In the genomic region with DNA sequence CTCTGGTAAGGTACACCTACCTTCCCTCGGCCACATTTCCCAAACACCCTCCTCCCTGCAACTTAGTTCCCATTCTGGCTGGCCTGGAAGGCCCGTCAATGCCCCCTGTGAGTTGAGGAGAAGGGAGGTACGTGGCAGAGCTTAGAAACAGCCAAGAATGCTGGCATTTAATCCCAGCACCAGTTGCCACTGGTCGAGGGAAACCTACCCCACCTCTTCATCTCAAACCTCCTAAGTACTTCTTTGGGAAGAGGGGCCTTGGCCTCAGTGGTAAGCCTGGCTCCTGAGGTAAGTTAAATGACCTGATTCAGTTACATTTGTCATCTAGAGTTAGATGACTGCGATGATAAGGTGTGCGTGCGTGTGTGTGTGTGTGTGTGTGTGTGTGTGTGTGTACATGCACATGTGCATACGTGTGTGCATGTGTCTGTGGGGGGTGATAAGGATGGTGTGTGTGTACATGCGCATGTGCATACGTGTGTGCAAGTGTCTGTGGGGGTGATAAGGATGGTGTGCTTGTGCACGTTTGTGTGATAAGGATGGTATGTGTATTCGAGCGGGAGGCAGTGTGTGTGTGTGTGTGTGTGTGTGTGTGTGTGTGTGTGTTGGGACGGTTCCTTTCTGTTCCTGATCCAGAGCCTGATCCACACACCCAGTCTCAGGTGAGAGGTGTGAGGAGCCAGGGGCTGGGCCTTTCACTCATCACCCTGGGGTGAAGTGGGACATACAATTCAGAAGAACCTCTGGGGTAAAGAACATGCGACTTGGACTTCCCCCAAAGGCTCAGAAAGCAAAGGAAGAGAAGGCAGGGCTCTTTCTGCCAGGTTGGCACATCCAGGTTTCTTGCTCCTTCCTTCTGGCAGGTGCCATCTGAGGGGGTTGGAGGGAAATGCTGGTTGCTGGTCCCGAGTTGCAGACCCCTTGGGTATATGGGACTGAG, we compare ENCODE assay signal across 8 mouse cellular contexts. TPM values are rescaled to one million over a fixed set of nuclear protein-coding genes. Genes with fewer than 3 reads are reported as not detected.
DNase-seq lines count a peak whose midpoint lies in the region; ATAC-seq lines count a peak whose summit lies in the region.

No protein-coding gene starts in this region.

- H3K27me3 ChIP-seq in lung, embryonic 15.5 days = no peaks in the 10 kb centered on the region
- H3K27me3 ChIP-seq in forebrain, embryonic 16.5 days (replicated peaks; ENCODE audit: control insufficient read depth, insufficient read depth, low read length) = no peaks in the 10 kb centered on the region
- peaks cover 62% of the 10 kb centered on the region for H3K27me3 ChIP-seq in liver, embryonic 12.5 days (replicated peaks)
- H3K27me3 ChIP-seq in stomach, embryonic 14.5 days (ENCODE audit: control insufficient read depth, insufficient read depth, low read length) = no peaks in the 10 kb centered on the region

- H3K9ac ChIP-seq in lung, embryonic 15.5 days = peak overlapping the region; percentile 73
- H3K9ac ChIP-seq in forebrain, embryonic 16.5 days (replicated peaks; ENCODE audit: low read depth, low read length) = peak overlapping the region; percentile 89
- H3K9ac ChIP-seq in liver, embryonic 12.5 days = peak overlapping the region; percentile 68
- H3K9ac ChIP-seq in stomach, embryonic 14.5 days (replicated peaks; ENCODE audit: low read depth, low read length) = peak overlapping the region; percentile 89

- H3K36me3 ChIP-seq in lung, embryonic 15.5 days = no peaks in the 10 kb centered on the region
- no peaks in the 10 kb centered on the region for H3K36me3 ChIP-seq in forebrain, embryonic 16.5 days (ENCODE audit: control insufficient read depth, insufficient read depth)
- peaks cover 6% of the 10 kb centered on the region; the same call in 1 of the 2 replicates for H3K36me3 ChIP-seq in liver, embryonic 12.5 days
- peaks cover 7% of the 10 kb centered on the region; the same call in 1 of the 2 replicates for H3K36me3 ChIP-seq in stomach, embryonic 14.5 days (ENCODE audit: control insufficient read depth, insufficient read depth, low read length)

- no peak for DNase-seq in lung, postnatal 25 days (ENCODE audit: low spot score)
- DNase-seq in right cerebral cortex, postnatal 10 days (ENCODE audit: low spot score in 2 of 2) = no peak
- no peak for DNase-seq in layer of hippocampus, postnatal 36 days
- DNase-seq in embryo, embryonic 10 days (ENCODE audit: low spot score) = no peak

- ATAC-seq in lung, embryonic 15.5 days (ENCODE audit: borderline replicate concordance, extremely low read depth, low FRiP score, low TSS enrichment) = no peak
- no peak for ATAC-seq in forebrain, embryonic 16.5 days
- ATAC-seq in liver, embryonic 12.5 days = no peak
- ATAC-seq in stomach, embryonic 14.5 days (ENCODE audit: insufficient number of reproducible peaks, insufficient read depth, low FRiP score, low read depth) = no peak

- H3K9me3 ChIP-seq in lung, embryonic 15.5 days = no peaks in the 10 kb centered on the region
- no peaks in the 10 kb centered on the region for H3K9me3 ChIP-seq in forebrain, embryonic 16.5 days (ENCODE audit: control insufficient read depth, low read length)
- H3K9me3 ChIP-seq in liver, embryonic 12.5 days (replicated peaks) = no peaks in the 10 kb centered on the region
- H3K9me3 ChIP-seq in stomach, embryonic 14.5 days (ENCODE audit: control insufficient read depth, low read depth, low read length) = no peaks in the 10 kb centered on the region

- H3K4me1 ChIP-seq in lung, embryonic 15.5 days = peaks cover 56% of the 10 kb centered on the region
- peaks cover 27% of the 10 kb centered on the region for H3K4me1 ChIP-seq in forebrain, embryonic 16.5 days (replicated peaks; ENCODE audit: control insufficient read depth, insufficient read depth, low read length)
- peaks cover 46% of the 10 kb centered on the region for H3K4me1 ChIP-seq in liver, embryonic 12.5 days
- H3K4me1 ChIP-seq in stomach, embryonic 14.5 days (ENCODE audit: control insufficient read depth, insufficient read depth, low read length) = peaks cover 37% of the 10 kb centered on the region

- peak overlapping the region; percentile 91 for H3K27ac ChIP-seq in lung, embryonic 15.5 days
- peak overlapping the region; percentile 95 for H3K27ac ChIP-seq in forebrain, embryonic 16.5 days (ENCODE audit: low read length)
- peak overlapping the region; percentile 81 for H3K27ac ChIP-seq in liver, embryonic 12.5 days
- H3K27ac ChIP-seq in stomach, embryonic 14.5 days (ENCODE audit: low read length) = peak overlapping the region; percentile 90

- 24% methylated on average over 16 of the region's 16 CpGs for WGBS in lung, embryonic 15.5 days
- WGBS in forebrain, embryonic 16.5 days = 53% methylated on average over 16 of the region's 16 CpGs
- WGBS in liver, embryonic 12.5 days (ENCODE audit: insufficient replicate concordance) = 11% methylated on average over 16 of the region's 16 CpGs
- WGBS in stomach, embryonic 14.5 days = 25% methylated on average over 16 of the region's 16 CpGs

- peak overlapping the region; percentile 71 for H3K4me3 ChIP-seq in lung, embryonic 15.5 days
- peak overlapping the region; percentile 75 for H3K4me3 ChIP-seq in forebrain, embryonic 16.5 days (replicated peaks; ENCODE audit: low read length)
- H3K4me3 ChIP-seq in liver, embryonic 12.5 days = peak overlapping the region; percentile 62
- peak overlapping the region; percentile 78 for H3K4me3 ChIP-seq in stomach, embryonic 14.5 days (ENCODE audit: low read depth, low read length)

- peak overlapping the region; percentile 94 for H3K4me2 ChIP-seq in lung, embryonic 15.5 days
- peak overlapping the region; percentile 99 for H3K4me2 ChIP-seq in forebrain, embryonic 16.5 days (ENCODE audit: low read length)
- H3K4me2 ChIP-seq in liver, embryonic 12.5 days = peak overlapping the region; percentile 73
- peak overlapping the region; percentile 76 for H3K4me2 ChIP-seq in stomach, embryonic 14.5 days (replicated peaks; ENCODE audit: low read depth, low read length)

RNA-seq across cellular contexts. Expression of a gene that starts 1.1 kb away (rescaled TPM):
- 498 and 524 TPM in 2 replicates for polyA plus RNA-seq in lung, embryonic 15.5 days (2015; fragmentation: Nextera tagmentation; extraction: Ambion mirVana)
- 147 and 167 TPM in 2 replicates for polyA plus RNA-seq in forebrain, embryonic 16.5 days (2015; fragmentation: Nextera tagmentation; extraction: Ambion mirVana)
- polyA plus RNA-seq in liver, embryonic 12.5 days (2016; fragmentation: Nextera tagmentation; extraction: Ambion mirVana) = 236 TPM in 2 replicates
- 494 and 532 TPM in 2 replicates for polyA plus RNA-seq in stomach, embryonic 14.5 days (2014; fragmentation: Nextera tagmentation; extraction: Ambion mirVana)
- 10 to 100 TPM; 71.4 to 72.1 TPM for total RNA-seq in layer of hippocampus, postnatal 36 days (2021)

RNA-seq across cellular contexts. Expression of a gene that starts 18.1 kb away (rescaled TPM):
- 276 and 280 TPM in 2 replicates for polyA plus RNA-seq in lung, embryonic 15.5 days (2015; fragmentation: Nextera tagmentation; extraction: Ambion mirVana)
- 97.6 and 121 TPM in 2 replicates for polyA plus RNA-seq in forebrain, embryonic 16.5 days (2015; fragmentation: Nextera tagmentation; extraction: Ambion mirVana)
- polyA plus RNA-seq in liver, embryonic 12.5 days (2016; fragmentation: Nextera tagmentation; extraction: Ambion mirVana) = 249 and 261 TPM in 2 replicates
- 260 and 284 TPM in 2 replicates for polyA plus RNA-seq in stomach, embryonic 14.5 days (2014; fragmentation: Nextera tagmentation; extraction: Ambion mirVana)
- total RNA-seq in layer of hippocampus, postnatal 36 days (2021) = 1 to 10 TPM; 2.7 to 3.3 TPM

RNA-seq across cellular contexts. Expression of a gene that starts 47.0 kb away (rescaled TPM):
- polyA plus RNA-seq in lung, embryonic 15.5 days (2015; fragmentation: Nextera tagmentation; extraction: Ambion mirVana) = 0.21 and 0.42 TPM in 2 replicates
- polyA plus RNA-seq in forebrain, embryonic 16.5 days (2015; fragmentation: Nextera tagmentation; extraction: Ambion mirVana) = not detected in 2 replicates
- 0.17 and 0.39 TPM in 2 replicates for polyA plus RNA-seq in liver, embryonic 12.5 days (2016; fragmentation: Nextera tagmentation; extraction: Ambion mirVana)
- 2.4 and 2.5 TPM in 2 replicates for polyA plus RNA-seq in stomach, embryonic 14.5 days (2014; fragmentation: Nextera tagmentation; extraction: Ambion mirVana)
- not detected for total RNA-seq in layer of hippocampus, postnatal 36 days (2021)

RNA-seq across cellular contexts. Expression of a gene that starts 59.3 kb away (rescaled TPM):
- polyA plus RNA-seq in lung, embryonic 15.5 days (2015; fragmentation: Nextera tagmentation; extraction: Ambion mirVana) = 0.20 and 0.61 TPM in 2 replicates
- polyA plus RNA-seq in forebrain, embryonic 16.5 days (2015; fragmentation: Nextera tagmentation; extraction: Ambion mirVana) = 0.51 and 1.0 TPM in 2 replicates
- not detected in 2 replicates for polyA plus RNA-seq in liver, embryonic 12.5 days (2016; fragmentation: Nextera tagmentation; extraction: Ambion mirVana)
- not detected in 2 replicates for polyA plus RNA-seq in stomach, embryonic 14.5 days (2014; fragmentation: Nextera tagmentation; extraction: Ambion mirVana)
- total RNA-seq in layer of hippocampus, postnatal 36 days (2021) = 1 to 10 TPM in 1 of 2 experiments, under 1 TPM in 1; 0.96 to 1.1 TPM
